Mouse (Mus musculus) embryonic facial prominence, embryonic 15.5 days (tissue): ENCODE results near the gene Nrg3. TPM values are rescaled to one million over a fixed set of nuclear protein-coding genes. Genes with fewer than 3 reads are reported as not detected.

Source experiments
- ATAC-seq: fragments of 200-750 bp; cut with Nextera tagmentation; 2 replicates; pipeline ENCODE4 v1.8.0; 2017; ENCODE audit warnings: low read depth, moderate TSS enrichment; ENCODE audit not compliant: insufficient number of reproducible peaks, low FRiP score, low TSS enrichment
- H3K27ac ChIP-seq: fragments of 300-500 bp; sonication (generic); replicated peaks from 2 replicates; pipeline ENCODE4 v1.5.1; 2015; ENCODE audit warnings: mild to moderate bottlenecking, inconsistent platforms
- H3K27me3 ChIP-seq: fragments of 300-500 bp; sonication (generic); 2 replicates; pipeline ENCODE4 v1.6.1; 2015; ENCODE audit warnings: inconsistent platforms
- H3K36me3 ChIP-seq: fragments of 300-500 bp; sonication (generic); 2 replicates; pipeline ENCODE4 v1.6.1; 2015; ENCODE audit warnings: mild to moderate bottlenecking, inconsistent platforms
- H3K4me1 ChIP-seq: fragments of 300-500 bp; sonication (generic); 2 replicates; pipeline ENCODE4 v1.6.1; 2015; ENCODE audit warnings: inconsistent platforms
- H3K4me2 ChIP-seq: fragments of 300-500 bp; sonication (generic); replicated peaks from 2 replicates; pipeline ENCODE4 v1.6.1; 2015; ENCODE audit warnings: mild to moderate bottlenecking, inconsistent platforms
- H3K4me3 ChIP-seq: fragments of 300-500 bp; sonication (generic); replicated peaks from 2 replicates; pipeline ENCODE4 v1.5.1; 2015; ENCODE audit warnings: mild to moderate bottlenecking, inconsistent platforms
- H3K9ac ChIP-seq: fragments of 300-500 bp; sonication (generic); 2 replicates; pipeline ENCODE4 v1.6.1; 2015; ENCODE audit warnings: inconsistent platforms
- H3K9me3 ChIP-seq: fragments of 300-500 bp; sonication (generic); replicated peaks from 2 replicates; pipeline ENCODE4 v1.6.1; 2016; ENCODE audit warnings: inconsistent platforms
- WGBS: fragments of 180-500 bp; shearing (Covaris S2); methylation state at CpG from one replicate; pipeline ENCODE4 v1.1.7; 2015; 5-methylcytosine and 5-hydroxymethylcytosine counted together
- polyA plus RNA-seq: library from polyadenylated mRNA; unstranded; fragments of >200 nt; fragmentation: Nextera tagmentation; extraction: Ambion mirVana; gene quantifications from 2 replicates; pipeline ENCODE4 v1.2.1, GENCODE M21; 2015

Gene Nrg3
- polyA plus RNA-seq, 1 experiment from 2014 or later, result 0.16 TPM

DNA sequence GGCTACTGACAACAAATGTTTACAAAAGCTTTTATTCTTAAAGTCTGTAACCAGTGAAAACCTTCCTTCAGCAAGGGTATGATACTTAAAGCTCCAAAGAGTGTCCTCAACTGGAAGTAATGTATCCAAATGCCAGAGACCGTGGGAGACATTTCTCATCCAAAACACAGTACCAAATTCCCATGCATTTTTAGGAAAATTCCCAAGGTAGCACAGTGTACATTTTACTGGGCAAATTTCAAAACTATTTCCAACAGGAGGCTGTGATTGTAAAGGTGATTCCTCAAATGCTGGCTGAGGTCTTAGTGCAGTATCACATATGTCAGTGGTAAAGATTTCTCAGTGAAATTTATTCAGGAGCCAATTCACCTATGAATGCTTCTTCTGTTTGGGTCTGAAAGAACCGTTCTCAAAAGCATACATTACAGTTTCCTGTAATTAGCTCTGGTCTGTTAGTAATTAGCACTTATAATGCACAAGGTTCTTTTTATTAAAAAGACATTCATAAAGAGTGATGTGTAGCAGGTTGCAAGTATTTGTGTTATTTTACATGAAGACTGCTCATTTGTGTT lies 536.3 kb downstream of the Nrg3 start:
- no peaks in the 10 kb centered on the region for H3K4me1 ChIP-seq
- no peak overlapping the region for H3K27ac ChIP-seq
- no peaks in the 10 kb centered on the region for H3K27me3 ChIP-seq
- H3K4me2 ChIP-seq, result no peak overlapping the region
- WGBS, result 35% methylated on average over 2 of the region's 2 CpGs
- H3K36me3 ChIP-seq, result no peaks in the 10 kb centered on the region
- H3K9me3 ChIP-seq, result no peaks in the 10 kb centered on the region
- H3K4me3 ChIP-seq, result no peak overlapping the region
- H3K9ac ChIP-seq, result no peak overlapping the region
- ATAC-seq, result no peak

DNA sequence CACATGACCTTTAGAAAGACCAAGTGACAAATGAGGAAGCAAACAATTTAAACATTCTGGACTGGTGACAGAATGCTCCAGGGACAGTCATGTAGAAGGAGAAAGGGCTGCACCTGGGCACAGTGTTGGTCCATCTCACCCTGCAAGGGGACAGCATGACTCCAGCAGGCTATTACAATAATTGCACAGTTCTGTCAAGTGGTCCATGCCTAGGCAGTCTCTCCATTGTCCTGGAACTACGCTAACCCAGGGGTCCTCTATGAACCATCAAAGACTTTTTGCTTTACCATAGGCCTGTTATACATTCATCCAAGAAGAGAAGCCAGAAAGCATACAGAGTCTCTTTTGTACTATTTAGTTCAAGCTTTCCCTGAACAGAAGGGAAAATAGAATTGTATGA lies 549.2 kb downstream of the Nrg3 start:
- Histone ChIP-seq H3K4me1 (no peaks in the 10 kb centered on the region), H3K9ac (no peak overlapping the region), H3K4me3 (no peak overlapping the region), H3K4me2 (no peak overlapping the region), H3K27me3 (no peaks in the 10 kb centered on the region), H3K36me3 (no peaks in the 10 kb centered on the region), H3K27ac (no peak overlapping the region), H3K9me3 (no peaks in the 10 kb centered on the region; the same call in 1 of the 2 replicates)
- no peak for ATAC-seq
- WGBS, result 72% methylated on average over 1 of the region's 1 CpGs

DNA sequence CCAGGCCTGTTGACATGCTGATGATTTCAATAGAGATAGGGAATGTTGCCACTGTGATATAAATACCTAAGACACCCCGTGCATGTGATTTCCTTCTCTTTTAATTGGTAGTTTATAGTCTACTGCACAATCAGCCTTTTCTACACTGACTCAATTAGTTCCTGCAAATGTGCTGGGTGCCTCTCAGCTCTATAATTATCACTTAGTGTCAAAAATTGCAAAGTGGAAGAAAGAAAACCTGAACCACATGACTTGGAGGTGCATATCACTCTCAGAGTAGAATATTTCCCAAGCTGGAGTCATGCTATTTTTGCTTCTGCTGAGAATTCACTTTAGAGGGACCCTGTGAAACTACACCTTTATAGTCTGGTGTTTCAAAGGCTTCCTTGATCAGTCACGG lies 552.1 kb downstream of the Nrg3 start:
- H3K4me2 ChIP-seq, result no peak overlapping the region
- H3K9me3 ChIP-seq, result no peaks in the 10 kb centered on the region; the same call in 1 of the 2 replicates
- no peaks in the 10 kb centered on the region for H3K27me3 ChIP-seq
- 77% methylated on average over 2 of the region's 2 CpGs for WGBS
- no peak overlapping the region for H3K4me3 ChIP-seq
- H3K36me3 ChIP-seq, result no peaks in the 10 kb centered on the region
- ATAC-seq, result no peak
- no peak overlapping the region for H3K9ac ChIP-seq
- H3K27ac ChIP-seq, result no peak overlapping the region
- H3K4me1 ChIP-seq, result no peaks in the 10 kb centered on the region

DNA sequence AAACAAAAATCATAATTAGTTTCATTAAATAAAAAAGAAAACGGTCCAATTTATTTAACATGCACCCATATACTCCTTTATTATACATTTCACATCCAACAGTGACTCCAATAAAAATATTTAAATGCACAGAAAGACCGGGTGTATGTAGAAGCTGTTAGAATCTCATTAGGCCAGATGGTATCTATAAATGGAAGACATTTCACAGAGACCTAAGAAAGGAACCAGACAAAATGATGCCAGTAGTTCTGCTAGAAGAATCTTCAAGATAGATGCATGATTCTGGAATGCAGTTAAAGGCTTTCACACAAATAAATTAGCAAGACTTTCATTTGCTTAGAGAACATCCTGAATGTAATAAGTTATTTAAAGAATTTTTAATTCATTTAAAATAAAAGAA lies 602.3 kb downstream of the Nrg3 start:
- Histone ChIP-seq H3K9ac (no peak overlapping the region), H3K27me3 (no peaks in the 10 kb centered on the region), H3K27ac (no peak overlapping the region), H3K4me2 (no peak overlapping the region), H3K36me3 (no peaks in the 10 kb centered on the region), H3K4me1 (no peaks in the 10 kb centered on the region), H3K4me3 (no peak overlapping the region), H3K9me3 (no peaks in the 10 kb centered on the region)
- no peak for ATAC-seq
- WGBS, result 49% methylated on average over 2 of the region's 2 CpGs

DNA sequence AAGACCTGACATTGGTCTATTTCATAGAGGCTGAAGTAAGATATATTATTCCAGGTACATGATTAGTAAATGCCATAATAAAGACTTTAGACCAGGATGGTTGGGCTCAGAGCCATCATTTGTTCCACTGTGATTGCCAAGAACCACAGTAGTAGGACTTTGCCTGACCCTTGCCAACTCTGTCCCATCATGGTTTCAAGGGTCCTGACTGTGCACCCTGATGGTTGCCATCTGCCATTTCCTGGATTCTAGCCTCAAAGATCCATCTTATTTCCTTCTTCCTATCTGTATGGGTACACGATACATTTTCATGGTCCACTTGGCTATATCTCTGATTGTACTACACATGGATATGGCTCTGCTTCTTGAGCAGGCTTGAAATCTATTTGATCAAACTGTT lies 625.3 kb downstream of the Nrg3 start:
- no peak overlapping the region for H3K4me2 ChIP-seq
- no peak overlapping the region for H3K9ac ChIP-seq
- no peaks in the 10 kb centered on the region for H3K4me1 ChIP-seq
- no peak for ATAC-seq
- no peaks in the 10 kb centered on the region for H3K36me3 ChIP-seq
- H3K27ac ChIP-seq, result no peak overlapping the region
- no peaks in the 10 kb centered on the region for H3K9me3 ChIP-seq
- WGBS, result 92% methylated on average over 1 of the region's 1 CpGs
- no peaks in the 10 kb centered on the region for H3K27me3 ChIP-seq
- no peak overlapping the region for H3K4me3 ChIP-seq

DNA sequence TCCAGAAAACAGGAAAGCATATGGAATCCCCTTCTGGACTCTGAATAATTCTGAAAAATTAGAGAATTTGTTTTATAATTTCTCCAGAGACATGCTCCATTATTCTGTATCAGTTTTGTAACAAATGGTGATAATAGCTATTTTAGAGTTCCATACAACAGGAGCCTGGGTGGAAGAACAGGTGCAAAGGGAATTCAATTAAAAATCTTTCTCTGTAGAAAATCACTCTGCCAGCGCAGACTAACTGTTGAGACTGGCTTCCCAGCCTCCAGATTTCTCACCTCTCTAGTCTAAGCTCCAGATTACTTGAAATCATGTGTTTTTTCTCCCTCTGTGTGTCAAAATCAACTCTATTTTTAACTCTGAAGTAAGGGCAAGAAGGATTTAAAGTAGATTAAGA lies 625.8 kb downstream of the Nrg3 start:
- H3K27ac ChIP-seq, result no peak overlapping the region
- ATAC-seq, result no peak
- no peak overlapping the region for H3K4me3 ChIP-seq
- no peak overlapping the region for H3K9ac ChIP-seq
- no peaks in the 10 kb centered on the region for H3K36me3 ChIP-seq
- no peaks in the 10 kb centered on the region for H3K4me1 ChIP-seq
- no peaks in the 10 kb centered on the region for H3K9me3 ChIP-seq
- WGBS, result 82% methylated on average over 1 of the region's 1 CpGs
- no peaks in the 10 kb centered on the region for H3K27me3 ChIP-seq
- H3K4me2 ChIP-seq, result no peak overlapping the region

DNA sequence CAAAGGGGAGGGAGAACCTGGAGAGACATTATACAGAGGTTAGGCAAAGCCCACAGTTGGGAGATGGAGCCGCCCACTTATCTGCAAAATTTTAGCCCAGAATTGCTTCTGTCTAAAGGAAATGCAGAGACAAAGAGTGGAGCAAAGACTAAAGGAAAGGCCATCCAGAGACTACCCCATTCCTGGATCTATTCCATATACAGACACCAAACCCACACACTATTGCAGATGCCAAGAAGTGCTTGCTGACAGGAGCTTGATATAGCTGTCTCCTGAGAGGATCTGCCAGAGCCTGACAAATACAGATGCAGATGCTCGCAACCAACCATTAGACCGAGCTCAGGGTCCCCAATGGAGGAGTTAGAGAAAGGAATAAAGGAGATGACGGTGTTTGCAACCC lies 637.9 kb downstream of the Nrg3 start:
- H3K27me3 ChIP-seq, result no peaks in the 10 kb centered on the region
- no peak overlapping the region for H3K27ac ChIP-seq
- H3K4me3 ChIP-seq, result no peak overlapping the region
- no peaks in the 10 kb centered on the region for H3K4me1 ChIP-seq
- no peaks in the 10 kb centered on the region for H3K9me3 ChIP-seq
- no peaks in the 10 kb centered on the region for H3K36me3 ChIP-seq
- H3K9ac ChIP-seq, result no peak overlapping the region
- ATAC-seq, result no peak
- 86% methylated on average over 4 of the region's 4 CpGs for WGBS
- no peak overlapping the region for H3K4me2 ChIP-seq

DNA sequence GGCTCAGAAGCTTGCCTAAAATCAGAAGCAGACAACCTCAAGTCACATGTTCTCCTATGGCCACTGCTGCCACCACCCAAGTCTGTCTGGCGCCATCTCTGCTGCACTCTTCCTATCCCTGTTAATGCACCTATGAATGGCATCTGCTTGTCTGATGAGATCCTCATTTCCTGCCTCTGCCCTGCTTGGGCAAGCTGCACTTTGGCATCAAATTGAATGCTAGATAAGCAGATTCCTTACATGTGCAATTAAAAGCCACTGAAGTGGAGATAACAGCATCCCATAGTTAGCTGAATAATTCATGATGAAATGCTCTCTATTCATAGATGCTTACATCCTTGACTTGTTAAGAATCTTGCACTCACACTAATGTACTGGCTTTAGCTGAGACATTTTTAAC lies 648.0 kb downstream of the Nrg3 start:
- ATAC-seq, result no peak
- H3K27ac ChIP-seq, result no peak overlapping the region
- WGBS, result 69% methylated on average over 1 of the region's 1 CpGs
- no peaks in the 10 kb centered on the region for H3K4me1 ChIP-seq
- no peak overlapping the region for H3K4me2 ChIP-seq
- H3K9ac ChIP-seq, result no peak overlapping the region
- no peaks in the 10 kb centered on the region for H3K36me3 ChIP-seq
- no peak overlapping the region for H3K4me3 ChIP-seq
- H3K9me3 ChIP-seq, result no peaks in the 10 kb centered on the region
- H3K27me3 ChIP-seq, result no peaks in the 10 kb centered on the region

DNA sequence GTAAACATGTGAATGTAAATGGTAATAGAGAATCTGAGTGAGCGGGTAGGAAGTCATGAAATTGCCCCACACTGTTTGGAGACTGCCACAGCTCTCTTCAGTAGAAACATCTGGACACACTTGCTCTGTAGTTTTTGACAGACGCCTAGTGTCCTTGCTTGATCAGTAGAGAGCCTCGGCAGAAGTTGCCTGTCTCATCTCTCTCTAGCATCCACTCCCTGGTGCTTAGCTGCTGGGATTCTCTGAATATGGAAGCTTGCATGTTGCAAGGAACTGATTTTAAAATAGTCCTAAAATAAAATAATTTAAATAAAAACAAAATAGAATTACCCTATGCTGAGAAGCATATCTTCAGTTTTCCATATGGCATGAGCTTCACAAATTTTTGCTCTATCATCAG lies 675.9 kb downstream of the Nrg3 start:
- no peaks in the 10 kb centered on the region for H3K4me1 ChIP-seq
- H3K9ac ChIP-seq, result no peak overlapping the region
- H3K36me3 ChIP-seq, result no peaks in the 10 kb centered on the region
- H3K27me3 ChIP-seq, result no peaks in the 10 kb centered on the region
- 65% methylated on average over 3 of the region's 3 CpGs for WGBS
- ATAC-seq, result no peak
- H3K27ac ChIP-seq, result no peak overlapping the region
- H3K4me3 ChIP-seq, result no peak overlapping the region
- H3K9me3 ChIP-seq, result no peaks in the 10 kb centered on the region
- no peak overlapping the region for H3K4me2 ChIP-seq

DNA sequence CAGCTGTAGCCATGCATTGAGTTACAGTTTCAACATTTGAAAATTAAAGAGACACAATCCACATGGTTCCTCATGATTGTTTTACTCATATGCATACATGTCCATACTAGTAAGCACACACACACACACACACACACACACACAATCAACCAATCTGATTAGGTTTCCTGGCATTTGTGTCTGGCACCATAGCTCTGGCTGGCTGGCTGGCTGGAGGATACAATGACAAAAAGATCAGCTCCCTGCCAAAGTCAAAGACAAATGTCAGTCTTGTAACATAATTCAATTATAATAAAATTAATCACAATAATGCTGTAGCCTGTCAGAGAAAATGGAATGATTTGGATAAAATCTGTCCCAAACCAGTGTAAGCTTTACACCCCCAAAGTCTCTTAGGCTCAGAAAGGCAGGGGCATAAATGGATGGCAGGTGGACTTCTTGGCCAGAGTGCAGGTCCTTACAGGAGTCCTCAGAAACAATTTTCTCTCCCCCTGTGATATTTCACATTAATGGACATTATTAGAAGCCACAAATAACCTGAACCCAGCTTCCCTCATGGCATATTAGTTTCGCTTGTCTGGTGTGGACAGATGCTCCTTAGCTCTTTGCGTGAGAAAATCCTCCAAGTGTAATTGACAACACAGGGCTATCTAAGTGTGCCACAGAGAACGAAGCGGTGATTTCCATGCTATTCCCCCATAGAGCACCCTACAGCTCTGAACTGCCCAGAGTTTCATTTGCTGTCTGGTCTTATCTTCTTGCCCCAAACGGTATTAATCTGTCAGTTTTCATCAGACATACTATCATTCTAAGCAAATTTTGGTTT lies 697.4 kb downstream of the Nrg3 start:
- Histone ChIP-seq H3K27me3 (no peaks in the 10 kb centered on the region), H3K4me3 (no peak overlapping the region), H3K4me2 (no peak overlapping the region), H3K36me3 (no peaks in the 10 kb centered on the region), H3K4me1 (no peaks in the 10 kb centered on the region), H3K27ac (no peak overlapping the region), H3K9ac (no peak overlapping the region), H3K9me3 (no peaks in the 10 kb centered on the region)
- WGBS, result 76% methylated on average over 5 of the region's 5 CpGs
- ATAC-seq, result no peak

DNA sequence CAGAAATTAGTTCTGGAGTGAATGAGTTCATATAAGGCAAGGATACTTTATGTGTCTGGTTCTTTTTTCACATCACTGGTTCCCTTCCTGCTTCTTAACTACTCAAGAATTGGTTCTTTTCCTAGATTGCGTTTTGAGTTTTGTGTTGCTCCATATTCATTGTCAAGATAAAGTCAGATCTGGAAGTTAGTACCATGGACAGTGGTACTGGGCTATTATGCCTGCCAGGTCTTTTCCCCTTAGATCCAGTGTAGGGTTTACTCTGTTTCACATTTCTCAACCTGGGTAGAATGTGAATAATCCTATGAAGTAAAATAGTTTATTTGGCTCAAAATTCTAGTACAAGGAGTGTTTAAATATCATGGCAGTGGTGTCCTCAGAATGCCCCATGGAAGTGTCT lies 698.1 kb downstream of the Nrg3 start:
- Histone ChIP-seq H3K4me2 (no peak overlapping the region), H3K9ac (no peak overlapping the region), H3K4me1 (no peaks in the 10 kb centered on the region), H3K27me3 (no peaks in the 10 kb centered on the region), H3K36me3 (no peaks in the 10 kb centered on the region), H3K4me3 (no peak overlapping the region), H3K27ac (no peak overlapping the region), H3K9me3 (no peaks in the 10 kb centered on the region)
- 64% methylated on average over 1 of the region's 1 CpGs for WGBS
- no peak for ATAC-seq

DNA sequence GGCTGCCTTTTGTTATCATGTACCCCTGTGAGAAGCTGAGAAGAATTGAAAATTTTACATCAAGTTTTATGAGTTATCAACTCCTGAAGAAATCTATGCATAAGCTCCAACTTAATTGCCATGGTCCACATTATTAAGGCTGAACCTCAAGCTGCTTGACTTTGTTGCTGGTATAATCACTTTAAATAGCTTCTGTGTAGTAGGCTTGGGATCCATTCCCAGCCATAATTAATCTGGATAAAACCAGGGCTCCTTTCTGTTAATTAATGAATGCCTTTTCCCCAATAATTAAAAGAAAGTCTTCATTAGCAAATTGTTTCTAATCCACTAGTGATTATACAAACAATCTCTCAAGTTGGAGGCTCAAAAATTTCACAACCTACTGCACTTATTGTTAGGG lies 742.4 kb downstream of the Nrg3 start:
- Histone ChIP-seq H3K9ac (no peak overlapping the region), H3K36me3 (no peaks in the 10 kb centered on the region), H3K27ac (no peak overlapping the region), H3K4me1 (no peaks in the 10 kb centered on the region), H3K4me2 (no peak overlapping the region), H3K4me3 (no peak overlapping the region), H3K9me3 (no peaks in the 10 kb centered on the region), H3K27me3 (no peaks in the 10 kb centered on the region)
- ATAC-seq, result no peak
